Mouse (Mus musculus): ENCODE measurements around the gene Rasal1. TPM values are rescaled to one million over a fixed set of nuclear protein-coding genes. Genes with fewer than 3 reads are reported as not detected.

Rasal1 gene
- total RNA-seq, 1 experiment from 2014 or later = 2.9 TPM

DNA sequence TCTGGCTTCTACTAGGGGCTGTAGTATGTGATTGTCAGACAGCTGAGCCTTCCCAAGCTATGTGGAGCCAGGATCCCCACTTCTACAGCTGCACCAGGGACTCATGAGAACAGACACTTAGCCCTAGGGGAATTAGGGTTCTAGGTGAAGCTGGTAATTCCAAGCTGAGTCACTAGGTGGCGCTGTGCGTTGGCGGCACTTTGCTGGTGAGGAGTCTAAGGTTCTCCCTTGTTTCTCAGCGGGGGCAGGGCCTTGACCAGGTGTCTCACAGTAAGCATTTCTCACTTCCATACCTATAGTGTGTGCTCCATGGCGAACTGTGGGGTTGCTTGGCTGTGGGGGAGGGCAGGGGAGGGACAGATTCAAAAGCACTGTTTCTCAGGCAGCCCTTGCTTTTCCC is 29.4 kb upstream of the Rasal1 start:
- ATAC-seq (replicated peaks in 1 of 2; ENCODE audit: insufficient read depth in 1 of 2, low FRiP score in 2 of 2, low TSS enrichment in 1 of 2, low read depth in 1 of 2, poor library complexity in 2 of 2, severe bottlenecking in 2 of 2) = no peak

DNA sequence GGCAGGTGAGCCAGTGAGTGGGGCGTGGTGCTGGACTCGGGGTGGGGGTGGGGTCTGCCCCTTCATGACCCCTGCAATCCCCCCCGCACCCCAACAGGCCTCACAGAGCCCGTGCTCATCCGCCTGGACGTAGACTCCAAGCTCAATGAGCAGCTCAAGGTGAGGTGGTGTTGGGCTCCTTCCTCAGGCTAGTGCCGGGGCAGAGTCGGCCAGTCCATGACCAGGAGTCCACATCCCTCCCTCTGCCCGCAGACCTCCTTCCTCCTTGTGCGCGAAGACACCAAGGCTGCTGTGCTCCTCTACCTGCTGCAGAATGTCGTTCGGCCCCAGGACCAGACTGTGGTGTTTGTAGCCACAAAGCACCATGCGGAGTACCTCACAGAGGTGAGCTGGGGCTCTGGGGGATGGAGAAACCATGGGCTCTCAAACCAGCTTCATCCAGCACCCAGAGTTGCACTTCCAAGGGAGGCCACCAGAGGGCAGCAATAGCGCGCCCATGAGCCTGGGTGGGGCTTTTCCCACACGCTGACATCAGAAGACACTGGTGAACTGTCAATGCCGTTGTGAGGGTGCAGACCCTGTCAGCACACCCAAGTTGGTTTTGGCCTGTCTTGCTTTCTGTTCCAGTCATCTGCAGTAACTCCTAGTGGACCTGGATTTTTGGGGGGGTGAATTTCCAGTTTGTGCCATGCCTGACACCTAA is 28.1 kb upstream of the Rasal1 start:
- peak; percentile 44 to 46; a peak in 2 of 4 replicates for ATAC-seq (replicated peaks in 1 of 2; ENCODE audit: insufficient read depth in 1 of 2, low FRiP score in 2 of 2, low TSS enrichment in 1 of 2, low read depth in 1 of 2, poor library complexity in 2 of 2, severe bottlenecking in 2 of 2)

DNA sequence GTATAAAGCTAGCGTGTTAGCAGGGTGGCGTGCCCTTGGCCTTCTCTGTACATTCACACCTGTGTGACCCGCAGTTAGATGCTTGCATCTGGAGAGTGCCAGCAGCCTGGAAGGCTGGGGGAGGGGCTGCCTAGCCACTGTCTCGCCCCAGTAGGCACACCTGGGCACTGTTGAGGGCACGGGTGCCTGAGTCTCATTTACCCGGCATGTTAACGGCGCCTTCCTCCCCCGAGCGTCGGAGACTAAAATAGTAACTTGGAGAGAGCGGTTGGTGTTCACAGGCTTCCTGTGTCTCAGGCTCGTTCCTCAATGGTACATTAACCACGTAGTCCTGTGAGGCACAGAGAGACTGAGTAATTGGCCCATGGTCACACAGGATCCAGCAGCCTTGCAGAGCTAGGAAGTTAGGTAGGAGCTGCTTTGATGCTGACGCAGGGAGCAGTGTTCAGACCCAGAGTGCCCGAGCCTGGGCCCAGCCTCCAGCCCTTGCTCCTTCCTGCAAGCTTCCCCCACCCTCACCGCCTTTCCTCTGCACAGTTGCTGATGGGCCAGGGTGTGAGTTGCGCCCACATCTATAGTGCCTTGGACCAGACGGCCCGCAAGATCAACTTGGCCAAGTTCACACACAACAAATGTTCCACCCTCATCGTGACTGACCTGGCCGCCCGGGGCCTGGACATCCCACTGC is 27.4 kb upstream of the Rasal1 start:
- 0 out of 4 replicates have a peak, but pooled peaks of 1 of the 2 experiments have one; percentile 7 for ATAC-seq (replicated peaks in 1 of 2; ENCODE audit: insufficient read depth in 1 of 2, low FRiP score in 2 of 2, low TSS enrichment in 1 of 2, low read depth in 1 of 2, poor library complexity in 2 of 2, severe bottlenecking in 2 of 2)

DNA sequence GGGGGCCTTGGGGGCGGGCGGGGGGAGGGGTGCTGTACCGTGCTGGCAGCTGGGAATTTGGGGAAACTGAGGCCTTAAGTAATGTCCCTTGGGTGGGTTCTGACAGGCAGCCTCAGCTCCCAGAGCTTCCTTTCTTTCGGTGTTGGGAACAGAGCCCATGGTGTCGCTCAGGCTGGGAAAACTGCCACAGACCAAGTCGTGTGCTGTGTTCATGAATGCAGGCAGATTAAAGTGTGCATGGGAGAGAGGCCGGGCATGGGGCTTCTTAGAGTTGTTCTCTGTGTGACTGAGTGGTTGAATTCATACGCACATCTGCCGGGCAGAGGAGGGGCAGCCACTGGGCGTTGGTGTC is 26.8 kb upstream of the Rasal1 start:
- ATAC-seq (replicated peaks in 1 of 2; ENCODE audit: insufficient read depth in 1 of 2, low FRiP score in 2 of 2, low TSS enrichment in 1 of 2, low read depth in 1 of 2, poor library complexity in 2 of 2, severe bottlenecking in 2 of 2) = no peak

DNA sequence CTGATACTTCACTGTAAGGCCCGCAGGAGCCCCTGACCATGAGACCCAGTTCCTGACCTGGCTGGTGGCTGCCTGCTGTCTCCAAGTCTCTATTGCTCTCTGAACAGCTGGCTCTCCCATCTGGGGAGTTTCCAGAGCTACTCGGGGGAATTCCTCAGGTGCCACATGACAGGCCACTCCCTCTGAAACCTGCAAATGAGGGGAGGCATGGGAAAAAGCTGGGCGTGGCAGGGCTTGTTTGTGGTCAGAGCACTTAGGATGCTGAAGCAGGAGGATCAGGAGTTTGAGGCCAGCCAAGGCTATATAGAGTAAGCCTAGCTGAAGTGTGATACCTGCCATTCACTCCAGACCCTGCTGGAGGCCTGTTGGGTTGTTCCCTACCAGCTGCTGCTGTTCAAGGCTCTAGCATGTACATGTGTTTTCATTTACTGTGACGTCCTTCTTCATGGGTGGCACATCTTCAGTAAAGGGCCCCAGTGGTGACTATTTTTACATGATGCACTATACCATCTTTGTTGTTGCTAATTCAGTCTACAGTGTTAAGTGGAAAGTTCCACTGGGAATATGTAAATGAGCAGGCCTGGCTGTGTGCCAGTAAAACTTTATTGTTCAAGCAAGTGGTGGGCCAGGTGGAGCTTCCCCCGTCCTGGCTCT is 26.3 kb upstream of the Rasal1 start:
- ATAC-seq (replicated peaks in 1 of 2; ENCODE audit: insufficient read depth in 1 of 2, low FRiP score in 2 of 2, low TSS enrichment in 1 of 2, low read depth in 1 of 2, poor library complexity in 2 of 2, severe bottlenecking in 2 of 2) = no peak

DNA sequence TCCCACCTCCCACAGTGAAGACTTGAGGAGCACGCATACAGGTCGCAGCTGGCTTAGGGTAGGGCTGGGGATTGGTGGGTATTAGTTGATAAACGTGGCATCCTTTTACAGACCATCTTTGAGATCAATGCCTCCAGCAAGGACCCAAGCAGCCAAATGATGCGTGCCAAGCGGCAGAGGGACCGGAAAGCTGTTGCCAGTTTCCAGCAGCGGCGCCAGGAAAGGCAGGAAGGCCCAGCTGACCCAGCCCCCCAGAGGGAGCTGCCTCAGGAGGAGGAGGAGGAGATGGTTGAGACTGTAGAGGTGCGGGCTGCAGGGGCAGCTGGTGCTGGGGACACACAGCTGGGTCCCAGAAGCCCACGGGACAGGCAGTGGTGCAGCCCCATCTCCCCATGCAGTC is 24.2 kb upstream of the Rasal1 start:
- ATAC-seq (replicated peaks in 1 of 2; ENCODE audit: insufficient read depth in 1 of 2, low FRiP score in 2 of 2, low TSS enrichment in 1 of 2, low read depth in 1 of 2, poor library complexity in 2 of 2, severe bottlenecking in 2 of 2) = no peak

DNA sequence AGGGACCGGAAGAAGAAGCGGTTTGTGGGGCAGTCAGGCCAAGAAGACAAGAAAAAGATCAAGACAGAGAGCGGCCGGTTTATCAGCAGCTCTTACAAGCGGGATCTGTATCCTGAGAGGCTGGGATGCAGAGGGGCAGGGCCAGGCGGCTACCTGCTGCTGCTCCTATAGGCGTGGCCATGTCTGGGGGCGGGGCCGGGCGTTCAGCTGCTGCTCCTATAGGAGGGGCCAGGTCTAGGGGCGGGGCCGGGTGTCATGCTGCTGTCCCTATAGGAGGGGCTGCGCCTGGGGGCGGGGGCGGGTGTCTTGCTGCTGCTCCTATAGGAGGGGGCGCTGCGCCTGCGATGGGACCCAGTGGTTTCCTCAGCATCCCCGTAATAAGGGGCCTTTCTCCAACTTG is 22.2 kb upstream of the Rasal1 start:
- no peak for ATAC-seq (replicated peaks in 1 of 2; ENCODE audit: insufficient read depth in 1 of 2, low FRiP score in 2 of 2, low TSS enrichment in 1 of 2, low read depth in 1 of 2, poor library complexity in 2 of 2, severe bottlenecking in 2 of 2)

DNA sequence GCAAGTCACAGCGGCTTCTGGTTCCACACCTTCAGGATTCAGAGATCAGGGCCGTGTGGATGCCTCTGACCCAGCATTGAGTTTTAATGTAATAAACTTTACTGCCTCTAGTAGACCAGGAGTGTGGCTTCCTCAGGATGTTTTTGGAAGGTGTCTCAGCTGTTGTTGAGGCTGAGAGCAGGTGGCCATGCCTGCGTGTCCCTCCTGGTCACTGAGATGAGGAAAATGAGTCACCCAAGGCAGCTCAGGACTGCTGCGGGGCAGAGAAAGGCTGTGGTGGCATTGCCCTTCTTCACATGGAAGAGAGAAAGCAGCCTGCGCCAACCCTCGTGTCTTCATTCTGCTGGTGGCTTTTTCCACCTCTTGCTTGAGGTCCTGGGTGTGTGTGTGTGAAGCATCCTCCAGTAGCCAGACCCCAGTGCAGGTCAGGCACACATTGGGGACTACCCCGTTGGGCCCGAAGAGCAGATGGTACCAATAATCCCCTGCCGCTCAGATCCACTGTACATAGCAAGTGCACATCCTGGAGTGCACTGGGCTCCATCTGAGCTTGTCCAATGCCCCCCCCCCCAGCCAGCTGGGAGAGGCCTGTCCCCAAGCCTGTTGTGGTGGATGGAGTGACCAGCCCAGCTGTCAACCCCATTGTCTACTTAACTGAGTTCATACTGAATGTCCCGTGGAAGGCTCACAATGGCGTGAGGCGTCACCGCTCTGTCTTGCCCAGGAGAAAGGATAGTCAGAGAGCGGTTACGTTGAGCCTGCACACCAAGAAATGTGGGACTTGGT is 20.9 kb upstream of the Rasal1 start:
- ATAC-seq (replicated peaks in 1 of 2; ENCODE audit: insufficient read depth in 1 of 2, low FRiP score in 2 of 2, low TSS enrichment in 1 of 2, low read depth in 1 of 2, poor library complexity in 2 of 2, severe bottlenecking in 2 of 2) = no peak

DNA sequence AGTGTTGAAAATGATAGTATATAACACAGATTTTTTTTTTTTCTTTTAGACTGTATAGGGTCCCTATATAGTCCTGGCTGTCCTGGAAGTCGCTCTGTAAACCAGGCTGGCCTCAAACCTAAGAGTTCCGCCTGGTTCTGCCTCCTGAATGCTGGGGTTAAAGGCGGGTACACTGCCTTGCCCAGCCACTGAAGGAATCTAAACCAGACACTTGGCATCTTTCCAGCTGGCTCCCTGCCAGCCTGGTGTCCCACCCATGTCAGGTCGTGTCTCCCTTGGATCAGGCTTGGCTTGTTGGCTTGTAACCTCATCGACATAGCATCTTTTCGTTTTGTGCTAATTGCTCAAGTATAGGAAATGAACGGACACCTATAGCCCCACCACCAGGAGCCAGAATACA is 20.0 kb upstream of the Rasal1 start:
- no peak for ATAC-seq (replicated peaks in 1 of 2; ENCODE audit: insufficient read depth in 1 of 2, low FRiP score in 2 of 2, low TSS enrichment in 1 of 2, low read depth in 1 of 2, poor library complexity in 2 of 2, severe bottlenecking in 2 of 2)

DNA sequence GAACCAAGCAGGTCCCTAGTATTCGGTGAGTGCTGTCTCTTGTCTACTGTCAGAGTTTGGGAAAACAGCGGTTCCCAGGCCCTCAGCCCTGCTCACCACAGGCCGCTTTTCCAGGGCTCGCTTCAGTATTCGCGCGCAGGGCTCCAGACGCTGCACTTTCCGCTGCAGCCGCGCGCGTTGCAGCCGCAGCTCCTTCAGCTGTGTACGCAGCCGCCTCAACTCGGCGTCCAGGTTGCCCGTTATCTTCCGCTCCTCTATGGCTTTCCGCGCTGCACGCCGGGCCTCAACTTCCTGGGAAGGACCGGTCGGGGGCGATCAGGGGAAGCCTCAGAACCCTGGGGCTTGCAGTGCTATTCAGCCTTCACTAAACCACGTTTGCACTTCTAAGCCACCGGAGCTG is 17.5 kb upstream of the Rasal1 start:
- ATAC-seq (replicated peaks in 1 of 2; ENCODE audit: insufficient read depth in 1 of 2, low FRiP score in 2 of 2, low TSS enrichment in 1 of 2, low read depth in 1 of 2, poor library complexity in 2 of 2, severe bottlenecking in 2 of 2) = peak in 1 of 2 experiments; percentile 38; a peak in 3 of 4 replicates

DNA sequence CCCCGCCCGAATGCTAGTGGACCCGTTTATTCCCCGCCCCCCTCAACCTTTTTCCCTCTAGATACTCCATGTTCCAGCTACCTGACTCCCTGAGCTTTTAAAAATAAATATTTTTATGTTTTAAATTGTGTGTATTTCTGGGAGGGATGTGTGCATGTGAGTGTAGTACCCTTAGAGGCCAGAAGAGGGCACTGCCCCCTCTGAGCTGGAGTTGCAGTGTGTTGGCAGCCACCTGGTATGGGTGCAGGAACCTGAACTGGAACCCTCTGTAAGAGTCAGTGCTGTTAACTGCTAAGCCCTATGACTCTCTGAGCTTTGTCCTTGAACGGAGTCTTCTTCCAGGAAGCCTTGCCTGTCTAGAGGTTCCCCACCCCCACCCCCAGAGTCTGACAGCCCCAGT is 16.7 kb upstream of the Rasal1 start:
- ATAC-seq (replicated peaks in 1 of 2; ENCODE audit: insufficient read depth in 1 of 2, low FRiP score in 2 of 2, low TSS enrichment in 1 of 2, low read depth in 1 of 2, poor library complexity in 2 of 2, severe bottlenecking in 2 of 2) = no peak

DNA sequence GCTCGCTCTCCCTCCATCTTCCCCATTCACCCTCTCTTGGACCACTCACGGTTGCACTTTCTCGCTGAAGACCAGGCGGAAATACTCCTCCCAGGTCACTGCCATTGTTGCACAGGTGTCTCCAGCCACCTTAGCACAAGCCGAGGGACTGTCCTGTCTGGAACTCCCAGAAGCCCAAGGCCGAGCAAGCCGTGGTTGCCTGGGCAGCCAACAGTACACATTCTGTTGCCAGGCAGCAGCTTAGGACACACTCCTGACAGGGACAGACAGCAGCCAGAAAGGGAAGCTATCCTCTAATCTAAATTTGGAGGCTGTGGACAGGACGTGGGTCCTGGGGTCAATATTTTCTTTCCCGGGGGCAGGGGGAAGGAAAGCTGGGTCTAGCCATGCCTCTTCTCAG is 14.5 kb upstream of the Rasal1 start, which contains the start of gene Cfap73:
Gene Cfap73, minus strand, starts transcription at position 105 of the 400 bp plus-strand sequence.
- ATAC-seq (replicated peaks in 1 of 2; ENCODE audit: insufficient read depth in 1 of 2, low FRiP score in 2 of 2, low TSS enrichment in 1 of 2, low read depth in 1 of 2, poor library complexity in 2 of 2, severe bottlenecking in 2 of 2) = no peak

DNA sequence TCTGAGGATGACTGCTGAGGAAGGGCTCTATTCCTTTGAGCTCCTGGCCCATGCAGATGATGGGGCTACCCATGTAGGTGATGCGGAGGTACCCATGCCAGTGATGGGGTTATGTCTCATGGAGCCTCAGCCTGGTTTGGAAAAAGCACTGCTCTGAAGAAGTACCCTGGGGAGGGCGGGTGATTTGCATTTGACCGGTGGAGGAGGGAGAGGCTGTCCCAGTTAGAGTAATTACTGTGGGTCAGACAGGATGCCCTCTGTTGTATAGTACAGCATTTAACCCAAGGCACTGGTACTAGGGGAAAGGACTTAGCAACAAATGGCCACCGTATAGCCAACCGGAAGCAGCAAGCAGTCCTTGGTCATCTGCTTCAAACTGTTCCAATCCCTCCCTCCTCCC is 13.8 kb upstream of the Rasal1 start:
- no peak for ATAC-seq (replicated peaks in 1 of 2; ENCODE audit: insufficient read depth in 1 of 2, low FRiP score in 2 of 2, low TSS enrichment in 1 of 2, low read depth in 1 of 2, poor library complexity in 2 of 2, severe bottlenecking in 2 of 2)

DNA sequence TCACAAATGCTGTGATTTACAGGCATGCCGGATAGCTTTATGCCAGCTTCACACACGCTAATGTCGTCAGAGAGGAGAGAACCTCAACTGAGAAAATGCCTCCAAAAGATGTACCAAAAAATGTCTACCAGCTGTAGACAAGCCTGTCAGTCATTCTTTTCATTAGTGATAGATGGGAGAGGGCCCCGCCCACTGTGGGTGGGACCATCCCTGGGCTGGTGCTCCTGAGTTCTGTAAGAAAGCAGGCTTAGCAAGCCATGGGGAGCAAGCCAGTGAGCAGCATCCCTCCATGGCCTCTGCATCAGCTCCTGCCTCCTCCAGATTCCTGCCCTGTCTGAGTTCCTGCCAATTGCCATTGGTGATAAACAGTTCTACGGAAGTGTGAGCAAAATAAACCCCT is 13.0 kb upstream of the Rasal1 start:
- ATAC-seq (replicated peaks in 1 of 2; ENCODE audit: insufficient read depth in 1 of 2, low FRiP score in 2 of 2, low TSS enrichment in 1 of 2, low read depth in 1 of 2, poor library complexity in 2 of 2, severe bottlenecking in 2 of 2) = no peak

DNA sequence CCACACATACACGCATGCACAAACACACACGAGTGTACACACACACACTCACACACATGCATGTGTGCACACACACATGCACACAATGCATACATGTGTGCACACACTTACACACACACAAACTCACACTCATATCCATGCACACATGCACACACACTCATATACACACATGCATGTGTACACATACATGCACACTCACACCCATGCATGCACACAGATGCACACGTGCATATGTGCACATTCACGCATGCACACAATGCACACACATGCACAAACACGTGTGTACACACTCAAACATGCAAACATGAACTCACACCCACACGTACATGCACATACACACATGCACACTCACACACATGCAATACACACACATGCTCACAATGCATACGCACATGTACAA is 8.5 kb upstream of the Rasal1 start:
- ATAC-seq (replicated peaks in 1 of 2; ENCODE audit: insufficient read depth in 1 of 2, low FRiP score in 2 of 2, low TSS enrichment in 1 of 2, low read depth in 1 of 2, poor library complexity in 2 of 2, severe bottlenecking in 2 of 2) = no peak

DNA sequence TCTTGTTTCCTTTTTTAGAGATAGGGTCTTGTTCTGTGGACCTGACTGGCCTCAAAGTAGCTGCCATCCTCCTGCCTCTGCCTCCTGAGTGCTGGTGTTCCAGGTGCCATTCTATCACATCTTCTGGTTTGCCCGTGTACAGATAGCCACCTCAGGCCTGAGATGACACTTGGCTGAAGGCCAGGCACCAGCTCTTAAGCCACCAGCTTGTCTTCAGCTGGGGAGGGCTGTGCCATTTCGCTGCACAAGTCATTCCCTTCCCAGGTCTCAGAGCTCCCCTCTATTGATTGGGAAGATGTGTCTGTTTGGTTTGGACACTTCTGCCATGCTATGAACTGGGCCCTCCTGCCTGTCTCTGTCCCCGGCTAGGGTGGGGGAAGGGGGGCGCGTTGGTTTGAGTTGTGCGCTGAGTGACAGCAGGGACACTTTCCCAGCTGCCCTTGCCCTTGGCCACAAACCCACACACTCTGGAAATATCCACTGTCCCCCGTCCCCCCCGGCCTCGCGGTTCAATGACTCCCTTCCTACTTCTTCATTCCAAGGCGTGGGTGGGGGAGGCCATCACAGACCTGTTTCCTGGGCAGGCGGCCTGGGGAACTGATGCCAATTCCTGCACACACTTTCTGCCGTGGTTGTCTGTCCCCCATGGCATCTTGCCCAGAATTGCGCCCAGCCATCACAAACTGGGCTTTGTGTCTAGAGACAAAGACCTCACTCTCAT is 5.1 kb upstream of the Rasal1 start:
- ATAC-seq (replicated peaks in 1 of 2; ENCODE audit: insufficient read depth in 1 of 2, low FRiP score in 2 of 2, low TSS enrichment in 1 of 2, low read depth in 1 of 2, poor library complexity in 2 of 2, severe bottlenecking in 2 of 2) = peak; percentile 67 to 73

DNA sequence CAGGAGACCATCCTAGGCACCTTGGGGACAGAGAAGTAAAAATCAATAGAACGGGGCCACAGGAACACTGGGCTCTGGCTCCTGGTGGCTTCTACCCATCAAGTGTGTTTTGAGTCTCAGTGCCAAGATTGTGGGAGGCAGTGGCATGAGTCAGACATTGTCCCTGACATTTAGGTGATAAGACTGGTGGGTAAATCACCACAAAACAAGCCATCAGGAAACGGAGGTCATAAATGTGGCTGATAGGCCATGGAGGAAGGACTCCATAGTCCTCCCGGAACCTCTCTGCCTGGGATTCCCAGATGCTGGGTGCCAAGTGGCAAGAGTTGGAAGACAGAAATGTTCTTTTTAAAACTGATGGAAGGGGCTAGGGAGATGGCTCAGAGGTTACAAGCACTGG is 4.4 kb upstream of the Rasal1 start:
- ATAC-seq (replicated peaks in 1 of 2; ENCODE audit: insufficient read depth in 1 of 2, low FRiP score in 2 of 2, low TSS enrichment in 1 of 2, low read depth in 1 of 2, poor library complexity in 2 of 2, severe bottlenecking in 2 of 2) = peak; percentile 53 to 59

All from hematopoietic stem cell, adult 5-6 weeks (primary cell).